Mouse (Mus musculus) cortical plate, adult 2 months (tissue): ENCODE data around the gene Try10. TPM values are rescaled to one million over a fixed set of nuclear protein-coding genes. Genes with fewer than 3 reads are reported as not detected.
"Not testable (repeated sequence)": the region's sequence is repeated elsewhere in the genome, so short reads cannot be mapped to it uniquely, and the experiment has no call there.

Experiments
- H3K27ac ChIP-seq: fragments of 200-500 bp; 2 replicates; pipeline ENCODE4 v1.5.1; 2012; ENCODE audit warnings: low read length, control low read depth, inconsistent platforms; ENCODE audit not compliant: insufficient read depth
- H3K4me1 ChIP-seq: fragments of 200-500 bp; 2 replicates; pipeline ENCODE4 v1.6.1; 2011; ENCODE audit warnings: low read length; ENCODE audit not compliant: control insufficient read depth, insufficient read depth
- H3K4me3 ChIP-seq: fragments of 200-500 bp; 2 replicates; pipeline ENCODE4 v1.5.1; 2011; ENCODE audit warnings: mild to moderate bottlenecking, low read length, control low read depth; ENCODE audit not compliant: insufficient read depth
- CTCF ChIP-seq: fragments of 200-500 bp; IDR thresholded peaks from 2 replicates; pipeline ENCODE4 v1.5.1; 2011; ENCODE audit warnings: mild to moderate bottlenecking, control low read depth, low read length; ENCODE audit not compliant: insufficient read depth; ENCODE audit errors: extremely low read depth
- POLR2A ChIP-seq: fragments of 200-500 bp; IDR thresholded peaks from 2 replicates; pipeline ENCODE4 v1.6.1; 2011; ENCODE audit warnings: mild to moderate bottlenecking, low read length, control low read depth; ENCODE audit not compliant: insufficient read depth; ENCODE audit errors: extremely low read depth
- polyA plus RNA-seq: library from polyadenylated mRNA; depleted of rRNA; stranded (reverse); fragments of >200 nt; gene quantifications from 2 replicates; pipeline ENCODE4 v1.2.3, GENCODE M21; 2012; rRNA removed

Gene Try10
- polyA plus RNA-seq: not detected in 2 replicates

DNA sequence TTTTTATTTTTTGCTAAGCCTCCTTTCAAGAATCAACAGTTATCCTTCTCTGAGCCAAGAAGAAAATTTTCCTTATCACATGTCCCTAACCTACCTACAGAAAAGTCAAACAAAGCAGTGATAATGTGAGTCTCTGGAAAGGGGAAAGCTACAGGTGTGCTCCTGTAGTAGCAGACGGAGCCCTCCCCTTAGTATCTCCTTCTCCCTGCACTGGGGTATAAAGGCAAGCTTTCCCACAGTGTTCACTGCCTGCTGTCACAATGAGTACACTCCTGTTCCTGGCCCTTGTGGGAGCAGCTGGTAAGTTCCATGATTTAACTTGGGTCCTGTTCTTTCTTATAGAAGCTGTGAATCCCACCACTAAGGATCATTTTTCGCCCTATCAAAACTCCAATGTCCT is at the start of gene Try10:
Gene Try10 (plus strand): TSS at position 174 of the 400 bp plus-strand sequence.
- TF ChIP-seq POLR2A (no peak), CTCF (no peak)
- Histone ChIP-seq H3K4me3 (no peak within 1 kb of the TSS), H3K27ac (no peak within 1 kb of the TSS), H3K4me1 (no peaks in the 10 kb centered on the region)

DNA sequence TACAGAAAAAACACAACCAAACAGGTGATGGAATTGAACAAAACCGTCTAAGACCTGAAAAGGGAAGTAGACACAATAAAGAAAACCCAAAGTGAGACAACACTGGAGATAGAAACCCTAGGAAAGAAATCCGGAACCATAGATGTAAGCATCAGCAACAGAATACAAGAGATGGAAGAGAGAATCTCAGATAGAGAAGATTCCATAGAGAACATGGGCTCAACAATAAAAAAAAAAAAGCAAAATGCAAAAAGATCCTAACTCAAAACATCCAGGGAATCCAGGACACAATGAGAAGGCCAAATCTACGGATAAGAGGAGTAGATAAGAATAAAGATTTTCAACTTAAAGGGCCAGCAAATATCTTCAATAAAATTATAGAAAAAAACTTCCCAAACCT is 37.2 kb upstream of the Try10 start, which contains the start of gene Try5:
Gene Try5 (minus strand): TSS at position 101 of the 400 bp plus-strand sequence.
- H3K4me3 ChIP-seq, H3K27ac ChIP-seq, H3K4me1 ChIP-seq: not testable (repeated sequence)

DNA sequence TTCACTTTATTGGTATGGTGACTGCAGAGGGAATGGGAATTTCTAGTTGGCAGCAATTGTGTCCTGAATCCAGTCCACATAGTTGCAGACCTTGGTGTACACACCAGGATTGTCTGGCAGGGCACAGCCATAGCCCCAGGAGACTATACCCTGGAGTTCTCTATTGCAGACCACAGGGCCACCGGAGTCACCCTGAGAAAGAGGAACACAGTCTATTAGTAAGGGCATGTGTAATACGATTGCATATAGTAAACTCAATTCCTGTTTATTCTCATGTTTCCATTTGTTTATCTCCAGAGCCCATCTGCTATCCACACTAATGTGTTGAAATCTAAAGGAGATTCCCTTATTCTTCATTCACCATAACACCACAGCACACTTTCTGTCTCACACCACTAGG is 19.9 kb downstream of the Try10 start:
- H3K4me3 ChIP-seq, H3K4me1 ChIP-seq, H3K27ac ChIP-seq: not testable (repeated sequence)

DNA sequence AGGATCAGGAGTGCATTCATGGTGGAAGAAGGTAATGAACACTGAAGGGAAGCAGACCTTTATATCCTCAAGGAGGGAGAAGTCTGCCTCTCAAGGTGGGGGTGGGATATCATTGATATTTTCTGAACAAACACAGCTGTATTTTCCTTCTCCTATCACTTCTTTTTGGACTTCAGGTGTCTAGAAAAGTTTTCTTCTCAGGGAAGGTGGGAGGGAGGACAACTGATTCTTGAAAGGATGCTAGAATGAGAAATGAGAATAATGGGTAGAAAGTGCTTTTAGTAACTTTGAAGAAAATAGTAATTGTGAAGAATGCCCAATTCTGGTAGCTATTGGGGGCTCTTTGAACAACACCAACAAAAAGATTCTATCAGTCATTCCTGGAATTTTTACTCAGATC is 23.7 kb downstream of the Try10 start, which contains the start of gene Prss3:
Gene Prss3 (minus strand): TSS at position 101 of the 400 bp plus-strand sequence.
- H3K4me1 ChIP-seq, H3K4me3 ChIP-seq, H3K27ac ChIP-seq: not testable (repeated sequence)

DNA sequence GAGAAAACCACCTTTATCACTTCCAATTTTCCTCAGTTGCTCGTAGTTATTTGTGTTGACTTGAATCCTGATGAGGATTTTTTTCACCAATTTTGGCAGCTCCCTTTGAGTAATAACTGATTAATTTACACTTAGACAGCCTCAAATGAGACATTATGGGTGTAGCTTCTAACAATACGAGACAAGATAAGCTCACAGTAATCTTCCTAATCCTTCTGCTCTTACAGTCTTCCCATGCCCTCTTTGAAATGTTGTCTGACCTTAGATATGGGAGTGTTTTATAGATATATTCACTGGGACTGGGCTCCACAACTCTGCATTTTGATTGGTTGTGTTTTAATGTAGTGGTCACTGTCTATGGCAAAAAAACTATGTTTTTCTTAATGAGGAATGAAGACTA is 32.9 kb downstream of the Try10 start:
- no peak overlapping the region for H3K27ac ChIP-seq
- no peak for TF ChIP-seq POLR2A
- H3K4me1 ChIP-seq: no peaks in the 10 kb centered on the region
- H3K4me3 ChIP-seq: no peak overlapping the region

DNA sequence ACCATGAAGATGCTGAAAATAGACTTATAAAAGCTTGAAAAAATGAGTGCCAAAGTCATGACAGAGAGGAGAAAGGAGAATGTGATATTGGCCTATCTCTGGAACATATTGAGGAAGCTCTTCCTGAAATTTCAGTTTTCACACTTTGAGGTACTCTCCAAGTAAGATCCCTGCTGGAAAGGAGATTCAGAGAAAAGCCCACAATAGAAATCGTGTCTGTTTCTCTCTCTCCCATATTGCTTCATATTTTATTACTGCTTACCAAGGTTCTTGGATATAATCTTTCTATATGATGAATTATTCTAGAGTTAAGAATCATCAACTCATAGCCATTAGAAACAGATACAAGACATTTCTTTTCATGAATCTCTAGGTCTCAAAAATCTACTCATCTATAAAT is 37.7 kb downstream of the Try10 start:
- not testable (repeated sequence) for H3K4me1 ChIP-seq, H3K4me3 ChIP-seq, H3K27ac ChIP-seq

DNA sequence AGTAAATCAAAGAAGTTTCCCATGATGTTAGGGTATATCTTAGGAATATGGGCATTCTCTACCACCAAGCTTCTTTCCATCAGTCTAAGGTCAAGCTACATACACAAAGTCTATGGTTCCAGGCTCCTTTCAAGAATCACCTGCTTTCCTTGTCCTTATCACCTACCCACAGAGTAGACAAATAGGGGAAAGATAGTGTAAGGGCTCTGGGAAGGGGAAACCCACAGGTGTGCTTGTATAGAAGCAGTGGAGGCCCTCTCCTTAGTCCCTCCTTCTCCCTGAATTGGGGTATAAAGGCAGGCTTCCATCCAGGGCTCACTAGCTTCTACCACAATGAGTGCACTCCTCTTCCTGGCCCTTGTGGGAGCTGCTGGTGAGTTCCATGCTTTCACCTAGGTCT is 38.2 kb downstream of the Try10 start, which contains the start of gene Gm5771:
Gene Gm5771 (plus strand): TSS at position 301 of the 400 bp plus-strand sequence.
- H3K27ac ChIP-seq, H3K4me1 ChIP-seq, H3K4me3 ChIP-seq: not testable (repeated sequence)

Other genes starting within 250 kb of the Try10 start
- gene Try4, start 51.8 kb upstream of the Try10 start, polyA plus RNA-seq: 0.13 TPM in 1 of 2 replicates, not detected in the other
- not detected in 2 replicates for gene Try5, start 37.3 kb upstream of the Try10 start, polyA plus RNA-seq
- not detected in 2 replicates for gene Prss3, start 23.6 kb downstream of the Try10 start, polyA plus RNA-seq
- gene Gm5771, start 38.3 kb downstream of the Try10 start, polyA plus RNA-seq: not detected in 2 replicates
- 3.8 and 4.9 TPM in 2 replicates for gene Gm10334, start 92.0 kb downstream of the Try10 start, polyA plus RNA-seq
- not detected in 2 replicates for gene Prss1, start 104.8 kb downstream of the Try10 start, polyA plus RNA-seq
- 0.19 TPM in 1 of 2 replicates, not detected in the other for gene Prss2, start 167.7 kb downstream of the Try10 start, polyA plus RNA-seq